Mouse (Mus musculus) adrenal gland, postnatal 36 days (tissue): Measurements from ENCODE around the gene Magi1. TPM values are rescaled to one million over a fixed set of nuclear protein-coding genes. Genes with fewer than 3 reads are reported as not detected.
"Not testable (repeated sequence)": the region's sequence is repeated elsewhere in the genome, so short reads cannot be mapped to it uniquely, and the experiment has no call there.

Experiments used
- DNase-seq, 2 experiments: peaks; one replicate each; pipeline ENCODE4 v3.0.0; 2021; ENCODE audit warnings: mixed read lengths in 1 of 2
- total RNA-seq, 2 experiments: library from RNA; stranded (reverse); gene quantifications; 2 replicates each; pipeline ENCODE4 v1.2.3; 2021

Gene Magi1
- total RNA-seq, 2 experiments from 2014 or later = 12.6 to 41.2 TPM

DNA sequence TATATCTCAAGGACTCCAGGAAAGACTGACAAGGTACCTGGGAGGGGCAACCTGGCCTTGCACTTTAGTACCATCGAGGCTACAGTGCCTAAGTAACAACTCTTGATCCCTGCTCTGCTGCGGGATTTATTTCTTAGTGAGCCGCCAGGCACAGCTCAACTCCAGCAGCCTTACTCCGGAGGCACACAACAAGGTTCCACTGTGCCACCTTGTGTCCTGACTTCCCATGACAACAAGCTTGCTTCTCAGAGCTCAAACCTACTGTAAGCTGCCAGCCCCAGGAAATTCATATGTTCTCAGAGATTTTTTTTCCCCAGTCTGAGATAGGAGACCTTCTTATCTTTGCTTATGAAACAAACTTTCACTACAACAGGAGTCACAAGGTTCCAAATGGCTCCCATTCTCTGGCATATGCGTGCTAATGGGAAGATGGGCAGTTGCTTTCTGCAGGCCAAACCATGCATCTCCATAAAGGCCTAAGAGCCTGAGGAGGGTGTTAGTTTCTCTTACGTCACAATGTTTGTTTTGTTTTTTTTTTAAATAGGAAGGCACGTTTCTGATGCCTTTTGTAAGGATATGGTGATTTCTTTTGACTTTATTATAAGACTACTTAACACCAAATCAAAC, 556.8 kb downstream of the Magi1 start:
- peak; percentile 32 to 39 for DNase-seq

DNA sequence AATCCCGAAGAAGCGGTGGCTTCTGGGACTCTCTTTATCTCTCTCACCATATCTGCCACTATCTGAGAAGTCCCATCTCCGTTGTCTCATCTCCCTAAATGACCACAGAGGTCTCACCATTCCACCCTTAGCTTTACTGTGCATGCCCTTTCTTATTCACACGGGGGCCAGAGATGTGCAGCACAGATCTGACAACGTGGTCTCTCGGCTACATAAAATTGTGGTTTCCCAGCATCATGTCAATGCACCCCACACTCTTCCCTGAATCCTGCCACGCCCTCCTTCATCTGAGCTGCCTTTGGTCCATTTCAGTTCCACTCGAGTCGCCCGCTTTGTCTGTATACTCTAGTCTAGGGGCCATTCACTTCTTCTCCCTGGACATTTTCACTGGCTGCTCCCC, 557.6 kb downstream of the Magi1 start:
- DNase-seq = no peak

DNA sequence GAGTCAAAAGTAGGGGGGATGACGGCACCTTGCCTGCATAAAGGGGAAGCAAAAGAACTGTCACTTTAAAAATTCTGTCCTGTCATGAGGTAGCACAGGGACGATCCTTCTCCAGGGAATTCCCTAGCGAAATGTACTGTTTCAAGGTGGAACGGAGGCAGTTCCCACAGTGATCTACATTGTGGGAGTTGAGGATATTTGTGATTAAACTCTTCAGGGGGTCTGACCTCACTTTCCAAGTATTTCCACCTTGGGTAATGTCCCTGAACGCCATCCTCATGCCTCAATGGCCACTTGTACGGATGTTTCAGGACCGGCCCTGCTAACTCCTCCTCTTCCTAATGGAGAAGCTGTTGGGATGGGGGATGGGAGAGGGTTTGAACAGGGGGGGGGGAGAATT, 559.0 kb downstream of the Magi1 start:
- no peak for DNase-seq

DNA sequence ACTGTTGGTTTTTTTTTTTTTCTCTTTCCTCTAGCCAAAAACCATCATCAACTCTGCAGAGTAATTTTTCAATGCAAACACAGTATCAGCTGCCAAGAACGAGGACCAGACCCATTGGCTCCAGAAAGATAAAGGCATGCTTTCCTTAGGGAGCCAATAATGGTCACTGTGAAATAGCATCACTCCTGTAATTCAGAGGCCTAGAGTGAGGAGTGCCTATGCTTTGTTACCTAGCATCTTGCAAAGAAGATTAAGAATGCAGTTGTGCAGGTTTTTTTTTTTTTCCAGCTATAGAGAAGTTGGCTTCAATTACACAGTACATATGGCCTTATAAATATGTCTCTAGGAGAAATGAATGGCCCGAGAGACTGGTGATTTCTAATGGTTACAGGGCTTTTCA, 560.5 kb downstream of the Magi1 start:
- no peak for DNase-seq

DNA sequence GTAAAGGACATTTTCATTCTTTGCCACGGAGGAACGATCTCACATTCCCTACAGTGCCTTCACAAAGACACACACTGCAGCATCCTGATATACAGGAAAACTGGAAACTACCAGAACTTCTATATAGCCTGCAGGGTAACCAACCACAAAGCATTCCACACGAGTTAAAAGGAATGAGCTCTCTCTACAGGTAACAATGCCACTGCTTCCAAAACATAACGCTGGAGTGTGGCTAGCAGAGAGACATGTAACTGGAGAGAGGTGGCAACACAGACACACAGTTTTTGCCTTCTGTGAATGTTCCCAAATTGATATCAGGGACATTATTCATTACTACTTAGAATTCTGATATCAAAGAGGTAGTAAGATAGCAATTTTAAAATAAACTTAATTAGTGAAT, 564.2 kb downstream of the Magi1 start:
- DNase-seq = no peak

DNA sequence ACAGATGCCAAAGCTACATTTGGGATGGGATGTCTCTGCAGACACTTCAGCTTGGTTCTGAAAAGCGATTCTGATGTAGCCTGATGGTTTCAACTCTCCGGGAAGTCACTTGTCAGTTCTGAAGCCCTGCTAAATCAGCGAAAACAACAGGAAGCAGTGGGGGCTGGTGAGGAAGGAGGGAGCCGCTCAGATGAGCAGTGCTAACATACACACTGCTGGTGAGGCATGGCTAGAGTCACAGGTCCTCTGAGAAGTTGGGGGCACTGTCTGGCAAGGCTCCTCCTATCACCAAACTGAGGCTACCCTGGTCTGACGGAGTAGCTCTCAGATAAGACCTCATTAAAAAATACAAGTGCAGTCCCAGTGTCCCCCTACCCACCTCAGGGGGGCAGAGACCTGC, 565.3 kb downstream of the Magi1 start:
- DNase-seq = no peak

DNA sequence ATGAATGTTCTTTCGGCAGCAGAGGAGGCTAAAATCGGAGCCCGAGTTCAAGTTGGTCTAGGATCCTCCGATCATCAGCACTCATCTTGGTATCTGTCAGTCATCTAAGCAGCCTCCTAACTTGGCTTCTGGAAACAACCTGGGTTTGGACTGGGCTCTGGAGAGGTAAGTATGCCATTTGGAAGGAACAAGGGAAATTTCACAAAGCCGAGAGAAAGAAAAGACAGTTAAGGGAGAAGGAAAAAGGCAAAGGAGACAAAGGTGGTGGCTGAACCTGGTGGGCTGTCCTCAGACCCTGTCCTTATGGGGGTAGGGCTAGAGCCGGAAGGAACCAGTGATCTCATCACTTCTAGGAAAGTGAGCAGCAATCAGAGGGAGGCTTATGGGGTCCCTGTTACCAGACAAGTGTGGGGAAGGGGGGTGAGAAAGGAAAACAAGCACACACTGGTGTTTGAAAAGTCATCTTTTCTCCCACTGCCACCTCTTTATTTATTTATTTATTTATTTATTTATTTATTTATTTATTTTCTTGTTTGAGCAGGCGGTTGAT, 565.8 kb downstream of the Magi1 start:
- DNase-seq = no peak

DNA sequence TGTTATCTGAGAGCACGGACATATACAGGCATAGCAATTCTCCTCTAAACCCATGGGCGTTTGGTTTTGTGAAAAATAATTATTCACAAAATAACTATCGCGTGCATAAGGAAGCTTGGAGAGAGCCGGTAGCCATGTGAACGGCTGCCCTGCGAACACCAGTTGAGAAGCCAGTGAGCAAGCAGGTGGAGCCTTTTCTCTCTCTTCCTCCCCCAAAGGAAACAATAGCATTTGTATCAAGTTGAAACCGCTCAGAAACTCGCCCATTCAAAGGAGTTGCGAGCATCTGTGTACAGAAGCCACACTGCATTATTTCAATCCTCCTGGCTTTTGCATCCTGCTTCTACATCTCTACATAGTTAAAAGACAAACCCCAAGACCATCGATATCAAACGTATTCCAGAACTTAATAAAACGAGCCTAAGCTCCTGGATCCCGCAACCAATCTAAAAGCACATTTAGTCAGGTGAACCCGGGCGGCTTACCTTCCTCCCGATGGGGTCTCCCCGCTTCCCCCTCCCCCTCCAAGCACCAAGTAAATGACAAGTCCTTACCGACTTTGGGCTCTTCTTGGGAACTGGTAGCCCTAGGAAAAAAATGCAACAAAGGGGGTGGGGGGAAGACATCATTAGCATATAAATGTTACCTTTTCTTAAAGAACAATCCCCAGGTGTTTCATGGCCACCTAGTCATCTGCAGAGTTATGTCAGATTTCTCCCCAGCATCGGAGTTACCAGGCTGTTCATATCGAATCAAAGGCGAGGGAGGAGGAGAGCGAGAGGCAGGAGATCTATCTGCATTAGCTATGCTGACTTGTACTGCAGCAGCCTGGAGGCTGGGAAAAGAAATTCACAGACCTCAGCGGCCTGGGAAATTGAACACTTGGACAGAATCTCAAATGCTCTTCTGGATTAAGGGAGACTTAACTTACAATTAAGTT, 566.8 kb downstream of the Magi1 start:
- no peak for DNase-seq

DNA sequence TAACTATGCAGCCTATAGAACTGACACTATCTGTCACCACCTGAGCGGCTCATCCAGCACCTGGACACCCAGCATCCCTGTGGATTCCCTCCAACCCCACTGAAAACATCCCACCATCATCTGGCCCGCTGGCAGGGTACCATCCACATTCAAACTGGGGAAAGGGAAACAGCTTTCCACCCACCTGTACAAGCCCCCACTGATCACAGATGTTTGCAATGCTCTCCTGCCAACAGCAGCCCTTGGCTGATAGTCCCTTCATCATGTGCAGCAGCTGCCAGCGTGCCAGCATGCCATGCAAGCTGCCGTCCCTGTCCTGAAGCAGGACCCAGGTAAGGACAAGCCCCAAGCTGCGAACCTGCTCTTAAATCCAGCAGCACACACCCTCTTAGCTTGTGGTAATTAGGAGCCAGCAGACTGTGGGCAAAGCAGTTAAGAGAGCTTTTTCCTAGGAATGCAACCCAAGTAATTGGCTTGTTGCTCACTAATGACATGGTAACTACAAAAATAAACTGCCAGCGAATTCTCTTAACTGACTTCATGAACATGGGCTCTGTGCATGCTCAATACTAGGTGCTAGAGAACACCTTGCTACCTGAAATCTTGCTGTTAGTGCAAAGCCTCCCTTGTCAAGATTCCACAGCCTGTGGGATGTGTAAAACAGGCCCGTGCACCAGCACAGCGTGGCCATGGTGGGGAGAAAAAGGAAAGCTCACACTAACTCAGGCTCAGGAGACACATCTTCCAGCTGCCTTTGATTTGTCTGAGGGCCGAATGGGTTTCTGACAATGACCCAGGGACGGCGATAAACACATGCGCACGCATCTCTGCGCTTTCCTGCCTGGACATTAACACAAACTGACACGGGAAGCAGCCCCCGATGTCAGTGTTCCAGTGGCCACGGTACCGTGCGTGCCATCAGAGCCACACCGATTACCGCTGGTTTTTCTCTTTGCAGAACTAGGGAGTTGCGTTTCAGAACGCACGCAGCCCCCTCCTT, 568.2 kb downstream of the Magi1 start:
- DNase-seq = no peak

DNA sequence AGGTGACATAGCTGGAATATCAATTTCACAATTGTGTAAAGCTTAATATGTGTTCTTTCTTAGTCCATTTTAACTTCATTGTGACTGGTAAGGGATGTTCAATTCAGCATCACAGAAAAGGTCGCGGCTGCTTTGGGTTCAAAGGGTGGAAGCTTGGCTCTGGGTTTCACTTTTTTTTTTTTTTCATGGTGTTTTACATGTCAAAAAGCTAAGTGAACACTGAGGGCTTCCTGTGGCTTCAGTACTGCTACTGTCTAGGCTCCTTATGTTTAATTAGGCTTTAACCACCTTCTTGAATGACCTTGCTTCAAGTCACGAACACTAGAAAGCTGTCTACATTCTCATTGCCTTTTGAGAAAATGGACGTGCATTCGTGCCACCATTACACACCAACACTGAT, 579.4 kb downstream of the Magi1 start:
- DNase-seq = no peak

DNA sequence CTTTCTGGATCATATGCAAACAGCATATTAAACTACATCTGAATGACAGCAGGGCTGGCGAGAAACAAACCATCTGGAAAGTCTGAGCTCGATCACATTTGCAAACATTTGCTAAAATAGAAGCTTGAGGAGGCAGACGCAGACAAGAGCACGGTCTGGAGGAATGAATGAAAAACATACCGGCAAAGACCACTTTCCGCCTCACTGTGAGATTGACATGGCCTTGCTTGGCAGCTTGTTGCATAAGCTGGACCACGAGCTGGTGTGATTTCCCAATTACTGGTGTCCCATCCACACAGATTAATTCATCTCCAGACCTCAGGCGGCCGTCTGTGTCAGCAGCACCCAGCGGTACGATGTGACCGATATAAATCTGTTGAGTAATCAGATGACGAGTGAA, 584.3 kb downstream of the Magi1 start:
- peak; percentile 13 to 49 for DNase-seq

DNA sequence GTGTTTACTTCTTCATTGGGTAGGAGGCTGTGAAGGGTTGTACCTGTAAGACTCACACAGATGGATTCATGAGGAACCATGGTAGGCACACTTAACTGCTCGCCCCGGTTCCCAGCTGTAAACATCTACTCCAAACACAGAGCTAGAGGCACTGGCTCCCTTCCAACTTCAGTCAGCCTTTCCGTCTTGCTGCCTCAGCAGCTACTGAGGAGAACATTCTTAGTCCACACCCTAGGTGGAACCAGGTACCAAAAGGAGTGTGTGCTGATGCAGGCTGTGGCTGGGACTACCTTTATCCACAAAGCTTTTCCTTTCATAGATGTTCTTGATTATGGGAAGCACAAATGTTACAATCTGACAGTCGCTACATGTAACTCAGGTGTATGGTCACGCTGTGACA, 585.8 kb downstream of the Magi1 start:
- no peak for DNase-seq

DNA sequence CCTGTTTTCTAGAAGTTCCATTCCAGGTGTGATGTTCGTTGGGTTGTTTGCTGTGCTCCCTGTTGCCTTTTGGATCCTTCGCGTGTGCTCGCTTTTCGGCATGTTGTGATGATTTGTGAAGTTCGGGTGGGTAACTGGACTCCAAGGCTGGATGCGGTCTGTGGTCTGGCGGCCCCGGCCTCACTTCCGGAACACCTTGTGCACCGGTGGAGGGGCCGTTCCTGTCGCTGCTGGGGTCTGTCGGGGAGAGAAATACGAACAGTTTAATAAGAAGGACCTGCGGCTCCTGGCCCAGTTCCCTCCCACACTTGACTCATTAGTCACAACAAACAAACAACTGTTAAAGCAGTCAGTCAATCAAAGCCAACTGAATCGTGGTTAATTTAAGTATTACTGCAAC, 605.0 kb downstream of the Magi1 start:
- DNase-seq = no peak

DNA sequence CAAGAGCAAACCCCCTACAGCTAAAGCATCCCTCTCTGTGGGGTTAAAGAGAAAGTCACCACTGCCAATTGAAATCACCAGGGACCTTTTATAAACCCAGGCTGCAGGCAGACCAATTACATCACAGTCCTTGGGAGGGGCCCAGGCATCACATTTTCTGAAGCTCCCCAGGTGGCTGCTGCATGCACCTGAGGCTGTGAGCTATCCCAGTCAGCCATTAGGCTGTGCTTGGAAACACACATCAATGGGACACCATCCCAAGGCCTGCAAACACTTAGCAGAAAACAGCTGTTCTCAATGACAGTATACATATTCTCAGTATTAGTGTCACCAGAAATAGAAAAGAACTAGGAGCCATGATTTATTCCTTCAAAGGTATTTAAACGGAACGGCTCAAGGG, 617.0 kb downstream of the Magi1 start:
- no peak for DNase-seq

DNA sequence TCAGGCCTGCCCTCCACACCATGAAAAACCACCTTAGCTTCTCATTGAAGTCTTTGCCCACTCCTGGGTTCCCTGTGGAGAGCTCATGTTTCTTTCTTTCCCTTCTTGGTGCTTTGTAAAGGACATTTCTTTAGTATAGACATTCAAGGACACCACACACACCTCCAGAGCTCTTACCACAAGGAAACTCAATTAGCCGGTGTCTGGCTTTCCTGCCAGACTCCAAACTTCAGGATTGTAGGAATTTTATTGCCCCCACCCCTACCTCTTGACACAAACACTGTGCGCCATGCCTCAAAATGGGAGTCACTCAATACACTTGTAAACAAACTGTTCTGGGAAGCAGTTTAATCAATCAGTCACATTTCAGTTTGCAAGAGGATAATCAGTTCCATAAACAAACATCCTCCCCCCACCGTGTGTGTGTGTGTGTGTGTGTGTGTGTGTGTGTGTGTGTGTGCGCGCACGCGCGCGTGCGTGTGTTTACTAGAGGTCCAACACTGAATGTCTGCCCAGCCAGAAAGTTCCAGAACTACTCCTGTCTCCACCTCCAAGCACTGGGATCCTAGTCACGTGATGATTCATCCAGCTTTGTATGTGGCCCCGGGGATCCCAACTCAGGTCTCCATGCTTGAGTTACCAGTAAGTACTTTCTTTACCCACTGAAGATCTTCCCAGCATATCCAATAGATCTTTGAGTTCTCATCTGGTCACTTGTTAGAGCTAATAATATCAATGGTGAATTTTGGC, 618.5 kb downstream of the Magi1 start:
- DNase-seq = no peak

DNA sequence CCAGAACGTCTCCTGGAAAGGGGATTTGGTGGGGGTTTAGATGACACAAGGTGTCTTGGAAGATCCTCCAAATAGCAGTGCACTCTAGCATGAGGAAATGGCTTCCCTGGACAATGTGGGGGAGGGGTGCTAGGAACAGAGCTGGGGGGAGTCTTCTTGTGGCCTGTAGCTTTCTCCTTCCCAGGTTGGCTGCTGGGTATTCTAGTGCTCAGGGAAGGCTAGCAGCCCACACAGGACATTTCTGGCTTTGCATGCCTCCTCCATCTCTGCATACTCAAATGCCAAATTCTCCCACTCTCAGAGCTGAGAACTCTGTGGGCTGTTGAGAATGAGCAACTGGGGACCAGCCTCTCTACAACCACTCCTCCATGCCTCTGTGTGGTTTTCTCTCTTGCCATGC, 622.6 kb downstream of the Magi1 start:
- no peak for DNase-seq

DNA sequence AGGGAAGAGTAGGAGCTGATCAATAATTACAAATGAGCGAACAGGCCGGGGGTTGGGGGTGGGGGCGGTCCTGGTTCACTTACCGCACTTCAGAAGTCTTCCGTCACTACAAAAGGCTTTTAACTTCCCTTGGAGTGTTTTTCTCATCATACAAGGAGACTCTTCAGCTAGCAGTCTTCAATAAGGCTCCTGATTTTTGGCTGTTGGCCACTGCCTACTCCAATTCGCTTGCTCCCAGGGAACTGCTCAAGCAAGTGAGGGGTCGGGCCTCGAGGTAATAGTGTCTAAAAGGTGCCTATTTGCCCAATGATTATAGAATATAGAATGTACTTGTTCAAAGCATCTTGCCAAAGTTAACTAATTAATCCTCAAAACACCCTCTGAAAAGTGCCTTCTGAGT, 624.2 kb downstream of the Magi1 start:
- DNase-seq = no peak

DNA sequence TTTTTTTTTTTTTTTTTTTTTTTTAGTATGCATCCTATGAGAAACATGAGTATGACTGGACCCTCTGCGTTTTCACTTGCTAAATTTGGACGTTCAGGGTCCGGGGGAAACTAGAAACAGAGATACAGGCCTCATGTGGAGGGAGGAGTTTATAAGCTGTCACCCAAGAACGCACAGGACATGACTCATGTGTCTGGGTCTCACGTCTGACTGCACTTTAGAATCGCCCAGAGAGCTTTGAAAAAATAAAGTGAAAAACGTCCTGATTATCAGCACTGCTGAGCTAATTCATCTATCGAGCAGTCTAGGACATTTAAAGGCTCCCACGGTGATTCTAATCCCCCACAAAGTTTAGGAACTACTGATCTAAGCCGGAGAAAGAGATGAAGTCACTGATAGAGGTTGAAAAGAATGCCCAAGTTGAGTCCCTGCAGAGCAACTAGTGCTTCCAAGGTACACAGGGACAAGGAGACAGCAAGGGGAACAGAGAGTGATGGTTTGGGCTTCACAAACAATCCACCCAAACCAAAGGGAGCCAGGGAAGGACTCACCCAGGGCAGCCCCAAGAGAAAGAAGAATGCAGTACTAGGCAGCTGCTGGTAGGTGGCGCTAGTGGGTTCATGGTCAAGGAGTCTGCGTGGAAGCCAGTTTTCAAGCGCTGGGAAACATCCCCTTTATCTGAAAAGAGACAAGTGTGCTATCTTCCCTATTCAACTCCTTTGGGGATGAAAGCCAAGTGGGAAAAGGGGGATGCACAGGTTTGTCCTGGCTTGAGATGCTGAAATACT, 626.3 kb downstream of the Magi1 start:
- peak; percentile 74 to 84 for DNase-seq

DNA sequence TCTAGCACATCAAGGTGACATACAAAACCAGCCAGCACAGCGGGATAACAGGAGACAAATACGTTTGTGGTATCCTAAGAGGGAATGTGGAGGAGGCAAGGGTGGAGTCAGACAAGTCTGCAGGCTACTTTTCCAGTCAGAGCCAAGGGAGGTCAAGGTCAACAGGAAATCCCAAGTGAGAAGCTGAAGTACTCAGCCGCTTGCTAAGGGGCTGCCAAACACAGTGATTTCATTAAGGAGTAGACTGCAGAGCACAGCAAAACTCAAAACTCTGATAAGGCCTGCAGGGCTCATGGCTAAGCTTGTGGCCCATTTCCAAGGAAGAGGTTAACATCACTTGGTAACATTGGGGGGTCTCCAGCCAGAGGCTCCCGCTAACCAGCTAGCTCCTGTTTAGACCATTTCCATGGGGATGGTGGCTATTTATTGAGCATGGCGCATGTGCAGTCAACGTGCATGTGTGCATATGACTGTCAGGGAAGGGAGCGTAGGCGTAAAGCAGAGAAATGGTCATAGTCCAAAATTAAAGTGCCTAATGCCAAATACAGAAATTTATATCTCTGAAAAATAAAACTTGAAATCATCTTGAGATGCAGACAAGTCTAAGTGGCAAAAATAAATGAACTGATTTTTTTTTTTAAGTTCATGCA, 635.0 kb downstream of the Magi1 start:
- DNase-seq = peak in 1 of 2 experiments; percentile 44

DNA sequence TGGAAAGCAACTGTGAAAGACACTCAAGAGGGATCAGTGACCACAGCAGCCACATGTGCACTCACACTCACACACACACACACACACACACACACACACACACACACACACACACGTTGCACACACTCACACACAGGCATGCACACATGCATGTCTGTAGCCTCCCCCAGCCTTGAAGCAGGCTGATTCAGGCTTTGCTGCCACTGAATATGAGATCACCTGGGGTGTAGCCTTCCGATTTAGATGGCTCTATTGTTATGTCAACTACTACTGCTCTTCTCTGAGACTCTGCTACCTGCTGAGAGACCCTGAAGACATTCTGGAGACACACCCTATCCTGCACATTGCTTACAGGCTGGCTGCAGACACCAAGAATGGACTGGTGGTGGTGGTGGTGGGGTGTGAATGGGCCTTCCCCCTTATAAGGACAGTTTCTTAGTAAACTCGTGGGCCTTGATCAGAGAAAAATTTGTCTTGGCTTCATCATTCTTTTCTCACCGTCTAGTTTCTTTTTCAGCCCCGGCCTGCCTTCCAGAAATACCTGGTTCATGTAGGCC, 653.9 kb downstream of the Magi1 start:
- DNase-seq = not testable (repeated sequence)
